Mouse (Mus musculus): ENCODE measurements around the gene Gm42906. TPM values are rescaled to one million over a fixed set of nuclear protein-coding genes. Genes with fewer than 3 reads are reported as not detected.

Gm42906 gene
- total and polyA plus RNA-seq, 3 experiments, result not detected

DNA sequence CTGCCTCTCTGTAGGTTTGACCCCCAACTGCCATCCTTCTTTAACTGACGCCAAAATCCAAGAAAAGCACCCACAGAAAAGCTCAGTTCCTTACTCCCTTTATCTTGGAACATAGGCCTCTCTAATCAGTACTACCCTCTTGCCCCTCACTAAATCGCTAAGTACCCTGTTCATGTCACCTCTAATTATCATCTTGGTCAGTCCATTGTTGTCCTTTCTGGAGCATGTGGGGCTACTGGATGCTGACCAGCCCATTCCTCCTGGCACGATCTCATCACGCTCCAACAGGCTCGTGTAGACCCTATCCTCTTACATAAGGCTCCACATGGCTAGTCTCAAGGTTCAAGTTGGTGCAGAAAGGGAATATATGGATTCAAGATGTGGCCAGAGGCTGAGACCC is 191.6 kb downstream of the Gm42906 start:
- Histone ChIP-seq H3K4me3 (ENCODE audit: control insufficient read depth in 1 of 2, insufficient read depth in 1 of 2, low read depth in 2 of 2, low read length in 2 of 2) (no peak overlapping the region), H3K9me3 (replicated peaks; ENCODE audit: insufficient read depth, low read length) (no peaks in the 10 kb centered on the region), H3K79me2 (ENCODE audit: control insufficient read depth, insufficient read depth, low read length, poor library complexity) (no peaks in the 10 kb centered on the region), H3K36me3 (ENCODE audit: control insufficient read depth in 1 of 2, insufficient read depth in 2 of 2, low read length in 2 of 2) (no peaks in the 10 kb centered on the region), H3K4me1 (ENCODE audit: control insufficient read depth in 1 of 2, insufficient read depth in 2 of 2, low read length in 2 of 2) (no peaks in the 10 kb centered on the region), H3K27me3 (ENCODE audit: control insufficient read depth in 1 of 2, insufficient read depth in 2 of 2, low read length in 2 of 2) (no peaks in the 10 kb centered on the region), H3K9ac (ENCODE audit: control insufficient read depth, low read depth, low read length, poor library complexity, severe bottlenecking) (no peak overlapping the region), H3K27ac (ENCODE audit: control insufficient read depth, low read depth, low read length) (no peak overlapping the region)
- DNase-seq (ENCODE audit: low read depth, low spot score), result no peak
- TF ChIP-seq POLR2AphosphoS2 (IDR thresholded peaks at IDR 0.05; ENCODE audit: low read length), result no peak
- TF ChIP-seq JUND (IDR thresholded peaks at IDR 0.05; ENCODE audit: low read depth, low read length), result no peak
- TF ChIP-seq ZNF384 (IDR thresholded peaks at IDR 0.05; ENCODE audit: low read depth, low read length), result no peak
- TF ChIP-seq ZKSCAN1 (IDR thresholded peaks at IDR 0.05; ENCODE audit: low read depth, low read length), result no peak
- no peak for TF ChIP-seq ELF1 (IDR thresholded peaks at IDR 0.05; ENCODE audit: low read depth, low read length)
- TF ChIP-seq USF2 (IDR thresholded peaks at IDR 0.05; ENCODE audit: borderline replicate concordance in 1 of 2, insufficient read depth in 1 of 2, low read depth in 1 of 2, low read length in 2 of 2), result no peak
- no peak for TF ChIP-seq NRF1 (IDR thresholded peaks at IDR 0.05; ENCODE audit: insufficient read depth, low read depth, low read length, poor library complexity, severe bottlenecking)
- TF ChIP-seq E2F4 (IDR thresholded peaks at IDR 0.05; ENCODE audit: borderline replicate concordance, low read depth, low read length), result no peak
- TF ChIP-seq POLR2A (IDR thresholded peaks at IDR 0.05; ENCODE audit: control insufficient read depth in 1 of 2, insufficient read depth in 1 of 2, low read depth in 1 of 2, low read length in 2 of 2, poor library complexity in 1 of 2), result no peak
- no peak for TF ChIP-seq CHD1 (IDR thresholded peaks at IDR 0.05; ENCODE audit: low read depth, low read length)
- TF ChIP-seq POLR2AphosphoS5 (IDR thresholded peaks at IDR 0.05; ENCODE audit: borderline replicate concordance, low read depth, low read length), result no peak
- TF ChIP-seq CTCF (IDR thresholded peaks at IDR 0.05 in 2 of 3, conservative IDR thresholded peaks at IDR 0.05 in 1 of 3; ENCODE audit: control insufficient read depth in 1 of 3, insufficient read depth in 1 of 3, low read depth in 2 of 3, low read length in 3 of 3, poor library complexity in 1 of 3, severe bottlenecking in 1 of 3), result no peak
- TF ChIP-seq MXI1 (IDR thresholded peaks at IDR 0.05; ENCODE audit: low read depth, low read length), result no peak
- no peak for TF ChIP-seq SMC3 (IDR thresholded peaks at IDR 0.05; ENCODE audit: low read depth, low read length)

GRCm38 (mm10) chr5:151233400-151234031 is 194.4 kb downstream of the Gm42906 start, which contains the start of gene Stard13:
Gene Stard13, minus strand, starts transcription at chr5:151233836.
- no peaks in the 10 kb centered on the region for H3K79me2 ChIP-seq (ENCODE audit: control insufficient read depth, insufficient read depth, low read length, poor library complexity)
- DNase-seq (ENCODE audit: low read depth, low spot score), result no peak
- H3K27me3 ChIP-seq (ENCODE audit: control insufficient read depth in 1 of 2, insufficient read depth in 2 of 2, low read length in 2 of 2), result no peaks in the 10 kb centered on the region
- no peak within 1 kb of the TSS for H3K4me3 ChIP-seq (ENCODE audit: control insufficient read depth in 1 of 2, insufficient read depth in 1 of 2, low read depth in 2 of 2, low read length in 2 of 2)
- TF ChIP-seq E2F4 (IDR thresholded peaks at IDR 0.05; ENCODE audit: borderline replicate concordance, low read depth, low read length) (no peak), ZKSCAN1 (IDR thresholded peaks at IDR 0.05; ENCODE audit: low read depth, low read length) (no peak), ZMIZ1 (IDR thresholded peaks at IDR 0.05; ENCODE audit: low read depth, low read length) (no peak), USF1 (IDR thresholded peaks at IDR 0.05; ENCODE audit: low read depth, low read length) (no peak), TBP (IDR thresholded peaks at IDR 0.05; ENCODE audit: low read depth, low read length) (no peak), MEF2A (IDR thresholded peaks at IDR 0.05; ENCODE audit: extremely low read depth, insufficient replicate concordance, low read depth, low read length, poor library complexity, severe bottlenecking) (no peak), UBTF (IDR thresholded peaks at IDR 0.05; ENCODE audit: borderline replicate concordance, insufficient read depth, low read depth, low read length) (no peak)
- H3K4me1 ChIP-seq (ENCODE audit: control insufficient read depth in 1 of 2, insufficient read depth in 2 of 2, low read length in 2 of 2), result no peaks in the 10 kb centered on the region
- no peak within 1 kb of the TSS for H3K9ac ChIP-seq (ENCODE audit: control insufficient read depth, low read depth, low read length, poor library complexity, severe bottlenecking)
- H3K27ac ChIP-seq (ENCODE audit: control insufficient read depth, low read depth, low read length), result no peak within 1 kb of the TSS
- H3K9me3 ChIP-seq (replicated peaks; ENCODE audit: insufficient read depth, low read length), result no peaks in the 10 kb centered on the region
- H3K36me3 ChIP-seq (ENCODE audit: control insufficient read depth in 1 of 2, insufficient read depth in 2 of 2, low read length in 2 of 2), result no peaks in the 10 kb centered on the region

Measured in MEL (cell line).